Mouse (Mus musculus): ENCODE measurements around the gene Mfn1.

GRCm38 (mm10) chr3:32610560-32610959 is 81.3 kb downstream of the Mfn1 start:
- TF ChIP-seq POLR2A (IDR thresholded peaks at IDR 0.05; ENCODE audit: low read depth, low read length) (no peak), CTCF (conservative IDR thresholded peaks at IDR 0.05; ENCODE audit: insufficient read depth, insufficient read length, low read depth, low read length) (peak; percentile 66)

Data from kidney, adult 2 months (tissue).